Mouse (Mus musculus) embryonic fibroblast, embryonic 13.5 days (primary cell): ENCODE measurements around the gene Mcrip2.

Source experiments
- CTCF ChIP-seq: IDR thresholded peaks from 2 replicates; pipeline ENCODE4 v1.5.1; 2011; ENCODE audit warnings: mild to moderate bottlenecking, control low read depth, low read length, moderate library complexity, borderline replicate concordance; ENCODE audit not compliant: insufficient read depth
- POLR2A ChIP-seq: IDR thresholded peaks from 2 replicates; pipeline ENCODE4 v1.6.1; 2011; ENCODE audit warnings: low read depth, mild to moderate bottlenecking, control low read depth, low read length, moderate library complexity

- TF ChIP-seq CTCF, result no peak
- peak; percentile 23; the same call in 1 of the 2 replicates for TF ChIP-seq POLR2A
These were observed 37.6 kb downstream of the Mcrip2 start for GRCm38 (mm10) chr17:25830806-25831431.
